ENCODE assay signal across 13 mouse cellular contexts in genomic region chr10:28566828-28567227, GRCm38 (mm10).
"Had no signal": no experiment of that assay in that cellular context is flagged by ENCODE, and none has a peak within 500 bp of the region (broad histone marks: within the 10 kb centered on the region; RNA-seq: fewer than 3 reads in every experiment).

No protein-coding gene starts in this region.

- H3K27ac ChIP-seq: kidney, postnatal 0 days; layer of hippocampus, adult 2 months; limb, embryonic 13.5 days; midbrain, embryonic 10.5 days; neural tube, embryonic 13.5 days had no signal

- H3K9ac ChIP-seq: limb, embryonic 13.5 days; neural tube, embryonic 13.5 days had no signal

- H3K4me1 ChIP-seq: limb, embryonic 13.5 days; neural tube, embryonic 13.5 days had no signal

- H3K4me3 ChIP-seq: layer of hippocampus, adult 2 months; limb, embryonic 13.5 days; midbrain, embryonic 10.5 days; neural tube, embryonic 13.5 days had no signal

- ATAC-seq: intestine, postnatal 0 days had no signal

- H3K4me2 ChIP-seq: limb, embryonic 13.5 days; neural tube, embryonic 13.5 days had no signal

- H3K9me3 ChIP-seq: limb, embryonic 13.5 days; midbrain, embryonic 10.5 days; neural tube, embryonic 13.5 days had no signal

- DNase-seq: kidney, adult 8-10 months; kidney, postnatal 36 days; left cerebral cortex, postnatal 4 days; lung, adult 18-20 months; midbrain, embryonic 14.5 days; retina, postnatal 1 day; right cerebral cortex, postnatal 4 days had no signal

- H3K27me3 ChIP-seq: limb, embryonic 13.5 days; neural tube, embryonic 13.5 days had no signal
